Mouse (Mus musculus) telencephalon, adult 2 months (tissue): Measurements from ENCODE around the gene Hnf1b.
A peak's percentile ranks its signal among the peaks of the same experiment; 100 is the strongest.

Source experiments
- DNase-seq: peaks from one replicate; pipeline ENCODE4 v3.0.0-alpha.2; 2011; ENCODE audit warnings: low read depth, low spot score

Gene Hnf1b

GRCm38 (mm10) chr11:83849529-83850335 lies at the start of gene Hnf1b:
Hnf1b (plus strand) TSS chr11:83850063.
- DNase-seq: no peak

GRCm38 (mm10) chr11:83802166-83802565 lies 47.7 kb upstream of the Hnf1b start:
- no peak for DNase-seq

- no peak for DNase-seq
Measured at GRCm38 (mm10) chr11:83802581-83802980, 47.3 kb upstream of the Hnf1b start.

- DNase-seq: no peak
Measured at GRCm38 (mm10) chr11:83810441-83810840, 39.4 kb upstream of the Hnf1b start.

- no peak for DNase-seq
Measured at GRCm38 (mm10) chr11:83815191-83815590, 34.7 kb upstream of the Hnf1b start.

- DNase-seq: peak; percentile 23
Measured at GRCm38 (mm10) chr11:83815628-83816027, 34.2 kb upstream of the Hnf1b start.

- DNase-seq: no peak
Measured at GRCm38 (mm10) chr11:83817048-83817447, 32.8 kb upstream of the Hnf1b start.

GRCm38 (mm10) chr11:83817994-83818393 lies 31.9 kb upstream of the Hnf1b start:
- no peak for DNase-seq

- no peak for DNase-seq
Measured at GRCm38 (mm10) chr11:83818591-83819127, 31.2 kb upstream of the Hnf1b start.

- DNase-seq: no peak
Measured at GRCm38 (mm10) chr11:83819806-83820483, 29.9 kb upstream of the Hnf1b start.

- DNase-seq: no peak
Measured at GRCm38 (mm10) chr11:83826142-83826541, 23.7 kb upstream of the Hnf1b start.

- DNase-seq: no peak
Measured at GRCm38 (mm10) chr11:83828553-83829142, 21.2 kb upstream of the Hnf1b start.

GRCm38 (mm10) chr11:83832389-83832788 lies 17.5 kb upstream of the Hnf1b start:
- DNase-seq: no peak

- DNase-seq: no peak
Measured at GRCm38 (mm10) chr11:83833517-83833916, 16.3 kb upstream of the Hnf1b start.

- no peak for DNase-seq
Measured at GRCm38 (mm10) chr11:83833959-83834496, 15.8 kb upstream of the Hnf1b start.

- DNase-seq: no peak
Measured at GRCm38 (mm10) chr11:83839451-83839850, 10.4 kb upstream of the Hnf1b start.

- DNase-seq: no peak
Measured at GRCm38 (mm10) chr11:83843534-83843933, 6.3 kb upstream of the Hnf1b start.

GRCm38 (mm10) chr11:83850586-83851272 lies 866 bp downstream of the Hnf1b start:
- no peak for DNase-seq

- no peak for DNase-seq
Measured at GRCm38 (mm10) chr11:83851273-83852015, 1.6 kb downstream of the Hnf1b start.

- no peak for DNase-seq
Measured at GRCm38 (mm10) chr11:83852016-83852355, 2.1 kb downstream of the Hnf1b start.
